Mouse (Mus musculus): ENCODE data around the gene Rnf224.

The Rnf224 gene

GRCm38 (mm10) chr2:25195211-25196156, 41.1 kb downstream of the Rnf224 start:
- DNase-seq (ENCODE audit: low spot score), result peak; percentile 59

- DNase-seq (ENCODE audit: low spot score), result peak; percentile 49
Measured at GRCm38 (mm10) chr2:25194486-25195171, 42.0 kb downstream of the Rnf224 start.

GRCm38 (mm10) chr2:25194006-25194405, 42.6 kb downstream of the Rnf224 start:
- no peak for DNase-seq (ENCODE audit: low spot score)

GRCm38 (mm10) chr2:25193330-25193770, 43.2 kb downstream of the Rnf224 start:
- peak; percentile 89 for DNase-seq (ENCODE audit: low spot score)

- no peak for DNase-seq (ENCODE audit: low spot score)
Measured at GRCm38 (mm10) chr2:25187841-25188240, 48.7 kb downstream of the Rnf224 start.

- DNase-seq (ENCODE audit: low spot score), result no peak
Measured at GRCm38 (mm10) chr2:25186575-25186930, 50.0 kb downstream of the Rnf224 start.

- peak; percentile 44 for DNase-seq (ENCODE audit: low spot score)
Measured at GRCm38 (mm10) chr2:25185625-25186574, 50.7 kb downstream of the Rnf224 start.

GRCm38 (mm10) chr2:25184496-25184895, 52.1 kb downstream of the Rnf224 start:
- DNase-seq (ENCODE audit: low spot score), result no peak
